Mouse (Mus musculus): ENCODE results near the gene Itgb6. TPM values are rescaled to one million over a fixed set of nuclear protein-coding genes. Genes with fewer than 3 reads are reported as not detected.

The Itgb6 gene
- polyA plus RNA-seq, 1 experiment from 2014 or later = 25.6 TPM

GRCm38 (mm10) chr2:60659993-60660392, 62.5 kb downstream of the Itgb6 start:
- no peaks in the 10 kb centered on the region for H3K27me3 ChIP-seq (ENCODE audit: insufficient read depth, low read length)
- no peak overlapping the region for H3K27ac ChIP-seq (ENCODE audit: low read length)

GRCm38 (mm10) chr2:60658992-60659391, 63.5 kb downstream of the Itgb6 start:
- H3K4me2 ChIP-seq (replicated peaks; ENCODE audit: low read depth, low read length) = no peak overlapping the region
- H3K27me3 ChIP-seq (ENCODE audit: insufficient read depth, low read length) = no peaks in the 10 kb centered on the region
- no peak overlapping the region for H3K4me3 ChIP-seq (ENCODE audit: low read length)
- H3K9me3 ChIP-seq (ENCODE audit: low read length) = no peaks in the 10 kb centered on the region
- no peak for ATAC-seq (ENCODE audit: low FRiP score, low TSS enrichment)
- H3K4me1 ChIP-seq (ENCODE audit: insufficient read depth, low read length) = no peaks in the 10 kb centered on the region
- no peaks in the 10 kb centered on the region for H3K36me3 ChIP-seq (ENCODE audit: insufficient read depth, low read length)
- WGBS = 76% methylated on average over 3 of the region's 3 CpGs
- H3K27ac ChIP-seq (ENCODE audit: low read length) = no peak overlapping the region
- H3K9ac ChIP-seq (replicated peaks; ENCODE audit: low read length) = no peak overlapping the region

More at GRCm38 (mm10) chr2:60659993-60660392, 62.5 kb downstream of the Itgb6 start:
- Histone ChIP-seq H3K36me3 (ENCODE audit: insufficient read depth, low read length) (no peaks in the 10 kb centered on the region), H3K4me2 (replicated peaks; ENCODE audit: low read depth, low read length) (no peak overlapping the region), H3K4me3 (ENCODE audit: low read length) (no peak overlapping the region), H3K9ac (replicated peaks; ENCODE audit: low read length) (no peak overlapping the region), H3K4me1 (ENCODE audit: insufficient read depth, low read length) (no peaks in the 10 kb centered on the region), H3K9me3 (ENCODE audit: low read length) (no peaks in the 10 kb centered on the region)
- WGBS = 81% methylated on average over 4 of the region's 4 CpGs
- no peak for ATAC-seq (ENCODE audit: low FRiP score, low TSS enrichment)

GRCm38 (mm10) chr2:60654828-60655227, 67.6 kb downstream of the Itgb6 start:
- Histone ChIP-seq H3K4me1 (ENCODE audit: insufficient read depth, low read length) (no peaks in the 10 kb centered on the region), H3K4me3 (ENCODE audit: low read length) (no peak overlapping the region), H3K9ac (replicated peaks; ENCODE audit: low read length) (no peak overlapping the region), H3K27ac (ENCODE audit: low read length) (no peak overlapping the region), H3K9me3 (ENCODE audit: low read length) (no peaks in the 10 kb centered on the region), H3K27me3 (ENCODE audit: insufficient read depth, low read length) (no peaks in the 10 kb centered on the region), H3K4me2 (replicated peaks; ENCODE audit: low read depth, low read length) (no peak overlapping the region), H3K36me3 (ENCODE audit: insufficient read depth, low read length) (no peaks in the 10 kb centered on the region)
- ATAC-seq (ENCODE audit: low FRiP score, low TSS enrichment) = peak; percentile 65
- WGBS = 57% methylated on average over 4 of the region's 4 CpGs

GRCm38 (mm10) chr2:60650155-60650554, 72.3 kb downstream of the Itgb6 start:
- WGBS = 82% methylated on average over 5 of the region's 5 CpGs
- H3K27ac ChIP-seq (ENCODE audit: low read length) = no peak overlapping the region
- no peaks in the 10 kb centered on the region for H3K4me1 ChIP-seq (ENCODE audit: insufficient read depth, low read length)
- H3K4me2 ChIP-seq (replicated peaks; ENCODE audit: low read depth, low read length) = no peak overlapping the region
- H3K9me3 ChIP-seq (ENCODE audit: low read length) = no peaks in the 10 kb centered on the region
- no peaks in the 10 kb centered on the region for H3K36me3 ChIP-seq (ENCODE audit: insufficient read depth, low read length)
- no peak overlapping the region for H3K4me3 ChIP-seq (ENCODE audit: low read length)
- no peaks in the 10 kb centered on the region for H3K27me3 ChIP-seq (ENCODE audit: insufficient read depth, low read length)
- ATAC-seq (ENCODE audit: low FRiP score, low TSS enrichment) = no peak
- no peak overlapping the region for H3K9ac ChIP-seq (replicated peaks; ENCODE audit: low read length)

GRCm38 (mm10) chr2:60647650-60648049, 74.8 kb downstream of the Itgb6 start:
- Histone ChIP-seq H3K9ac (replicated peaks; ENCODE audit: low read length) (no peak overlapping the region), H3K27me3 (ENCODE audit: insufficient read depth, low read length) (no peaks in the 10 kb centered on the region), H3K4me2 (replicated peaks; ENCODE audit: low read depth, low read length) (no peak overlapping the region), H3K9me3 (ENCODE audit: low read length) (no peaks in the 10 kb centered on the region), H3K4me1 (ENCODE audit: insufficient read depth, low read length) (no peaks in the 10 kb centered on the region), H3K36me3 (ENCODE audit: insufficient read depth, low read length) (no peaks in the 10 kb centered on the region), H3K27ac (ENCODE audit: low read length) (no peak overlapping the region), H3K4me3 (ENCODE audit: low read length) (no peak overlapping the region)
- WGBS = 59% methylated on average over 5 of the region's 5 CpGs
- ATAC-seq (ENCODE audit: low FRiP score, low TSS enrichment) = 0 out of 2 replicates have a peak, but pooled peaks have one; percentile 42

GRCm38 (mm10) chr2:60646583-60646982, 75.9 kb downstream of the Itgb6 start:
- Histone ChIP-seq H3K27me3 (ENCODE audit: insufficient read depth, low read length) (no peaks in the 10 kb centered on the region), H3K4me2 (replicated peaks; ENCODE audit: low read depth, low read length) (no peak overlapping the region), H3K9ac (replicated peaks; ENCODE audit: low read length) (no peak overlapping the region), H3K4me3 (ENCODE audit: low read length) (no peak overlapping the region), H3K27ac (ENCODE audit: low read length) (no peak overlapping the region), H3K9me3 (ENCODE audit: low read length) (no peaks in the 10 kb centered on the region), H3K4me1 (ENCODE audit: insufficient read depth, low read length) (no peaks in the 10 kb centered on the region), H3K36me3 (ENCODE audit: insufficient read depth, low read length) (no peaks in the 10 kb centered on the region)
- peak; percentile 77; the same call in 1 of the 2 replicates for ATAC-seq (ENCODE audit: low FRiP score, low TSS enrichment)
- WGBS = 58% methylated on average over 6 of the region's 6 CpGs

- H3K36me3 ChIP-seq (ENCODE audit: insufficient read depth, low read length) = no peaks in the 10 kb centered on the region
- H3K27ac ChIP-seq (ENCODE audit: low read length) = no peak overlapping the region
- no peaks in the 10 kb centered on the region for H3K9me3 ChIP-seq (ENCODE audit: low read length)
- no peak for ATAC-seq (ENCODE audit: low FRiP score, low TSS enrichment)
- H3K27me3 ChIP-seq (ENCODE audit: insufficient read depth, low read length) = no peaks in the 10 kb centered on the region
- no peak overlapping the region for H3K4me3 ChIP-seq (ENCODE audit: low read length)
- no peaks in the 10 kb centered on the region for H3K4me1 ChIP-seq (ENCODE audit: insufficient read depth, low read length)
- no peak overlapping the region for H3K4me2 ChIP-seq (replicated peaks; ENCODE audit: low read depth, low read length)
- WGBS = 82% methylated on average over 3 of the region's 3 CpGs
- no peak overlapping the region for H3K9ac ChIP-seq (replicated peaks; ENCODE audit: low read length)
These were observed 79.0 kb downstream of the Itgb6 start for GRCm38 (mm10) chr2:60643406-60643805.

GRCm38 (mm10) chr2:60642606-60643005, 79.8 kb downstream of the Itgb6 start:
- no peaks in the 10 kb centered on the region for H3K36me3 ChIP-seq (ENCODE audit: insufficient read depth, low read length)
- 92% methylated on average over 7 of the region's 7 CpGs for WGBS
- no peak overlapping the region for H3K9ac ChIP-seq (replicated peaks; ENCODE audit: low read length)
- no peaks in the 10 kb centered on the region for H3K27me3 ChIP-seq (ENCODE audit: insufficient read depth, low read length)
- ATAC-seq (ENCODE audit: low FRiP score, low TSS enrichment) = no peak
- no peaks in the 10 kb centered on the region for H3K4me1 ChIP-seq (ENCODE audit: insufficient read depth, low read length)
- H3K27ac ChIP-seq (ENCODE audit: low read length) = no peak overlapping the region
- no peak overlapping the region for H3K4me2 ChIP-seq (replicated peaks; ENCODE audit: low read depth, low read length)
- no peak overlapping the region for H3K4me3 ChIP-seq (ENCODE audit: low read length)
- no peaks in the 10 kb centered on the region for H3K9me3 ChIP-seq (ENCODE audit: low read length)

- Histone ChIP-seq H3K9ac (replicated peaks; ENCODE audit: low read length) (no peak overlapping the region), H3K27me3 (ENCODE audit: insufficient read depth, low read length) (no peaks in the 10 kb centered on the region), H3K4me1 (ENCODE audit: insufficient read depth, low read length) (peaks cover 6% of the 10 kb centered on the region; the same call in 1 of the 2 replicates), H3K4me3 (ENCODE audit: low read length) (no peak overlapping the region), H3K9me3 (ENCODE audit: low read length) (no peaks in the 10 kb centered on the region), H3K27ac (ENCODE audit: low read length) (no peak overlapping the region), H3K4me2 (replicated peaks; ENCODE audit: low read depth, low read length) (no peak overlapping the region), H3K36me3 (ENCODE audit: insufficient read depth, low read length) (no peaks in the 10 kb centered on the region)
- 48% methylated on average over 7 of the region's 7 CpGs for WGBS
- no peak for ATAC-seq (ENCODE audit: low FRiP score, low TSS enrichment)
These were observed 82.1 kb downstream of the Itgb6 start for GRCm38 (mm10) chr2:60640342-60640672.

GRCm38 (mm10) chr2:60639617-60640341, 82.7 kb downstream of the Itgb6 start:
- Histone ChIP-seq H3K9me3 (ENCODE audit: low read length) (no peaks in the 10 kb centered on the region), H3K4me1 (ENCODE audit: insufficient read depth, low read length) (peaks cover 6% of the 10 kb centered on the region; the same call in 1 of the 2 replicates), H3K36me3 (ENCODE audit: insufficient read depth, low read length) (no peaks in the 10 kb centered on the region), H3K4me3 (ENCODE audit: low read length) (no peak overlapping the region), H3K27me3 (ENCODE audit: insufficient read depth, low read length) (no peaks in the 10 kb centered on the region), H3K9ac (replicated peaks; ENCODE audit: low read length) (no peak overlapping the region), H3K27ac (ENCODE audit: low read length) (no peak overlapping the region), H3K4me2 (replicated peaks; ENCODE audit: low read depth, low read length) (no peak overlapping the region)
- 71% methylated on average over 10 of the region's 10 CpGs for WGBS
- no peak for ATAC-seq (ENCODE audit: low FRiP score, low TSS enrichment)

All from kidney, embryonic 16.5 days (tissue).